Mouse (Mus musculus) heart, postnatal 0 days (tissue): ENCODE measurements around the gene Mcat.

ENCODE experiments used
- CTCF ChIP-seq: IDR thresholded peaks from 2 replicates; pipeline ENCODE4 v1.5.1; 2016; ENCODE audit warnings: antibody characterized with exemption, control low read depth, low read depth
- EP300 ChIP-seq: IDR thresholded peaks from 2 replicates; pipeline ENCODE4 v1.6.1; 2016; ENCODE audit warnings: antibody characterized with exemption, low read depth

DNA sequence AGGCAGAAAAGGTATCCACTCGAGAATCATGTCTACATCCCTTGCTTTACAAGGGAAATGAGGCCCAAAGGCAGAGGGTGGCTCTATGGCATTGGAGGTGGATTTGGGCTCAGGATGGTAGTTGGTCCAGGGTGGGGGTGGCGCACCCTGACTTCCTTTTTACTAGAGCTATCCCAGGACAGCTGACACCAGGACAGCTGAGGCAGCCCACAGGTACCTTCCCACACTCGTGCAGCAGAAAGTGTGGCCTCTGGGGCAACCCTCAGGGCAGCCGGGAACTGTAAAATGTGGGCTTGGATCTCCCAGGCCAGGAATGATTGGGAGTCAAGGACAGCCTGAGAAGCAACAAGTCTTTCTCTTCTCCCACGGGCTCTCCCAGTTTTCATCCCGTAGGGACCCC, 28.2 kb upstream of the Mcat start:
- TF ChIP-seq CTCF (no peak), EP300 (no peak)
